Comparison of ENCODE assay signal across 15 mouse cellular contexts in genomic region chr11:117540609-117541008, GRCm38 (mm10). TPM values are rescaled to one million over a fixed set of nuclear protein-coding genes. Genes with fewer than 3 reads are reported as not detected.
DNase-seq lines count a peak whose midpoint lies in the region; ATAC-seq and TF ChIP-seq lines count a peak whose summit lies in the region.
"Had no signal": no experiment of that assay in that cellular context is flagged by ENCODE, and none has a peak within 500 bp of the region (broad histone marks: within the 10 kb centered on the region; RNA-seq: fewer than 3 reads in every experiment).

No protein-coding gene starts in this region.

- peaks cover 11% of the 10 kb centered on the region; the same call in 1 of the 2 replicates for H3K4me1 ChIP-seq in intestine, embryonic 14.5 days (replicated peaks; ENCODE audit: control insufficient read depth, insufficient read depth, low read length)
- H3K4me1 ChIP-seq in intestine, embryonic 16.5 days (ENCODE audit: control insufficient read depth, insufficient read depth, low read length) = peaks cover 8% of the 10 kb centered on the region; the same call in 1 of the 2 replicates
- peaks cover 29% of the 10 kb centered on the region for H3K4me1 ChIP-seq in forebrain, postnatal 0 days (ENCODE audit: insufficient read depth)
- peaks cover 21% of the 10 kb centered on the region for H3K4me1 ChIP-seq in limb, embryonic 13.5 days
- H3K4me1 ChIP-seq in neural tube, embryonic 15.5 days = peaks cover 49% of the 10 kb centered on the region

- no peaks in the 10 kb centered on the region for H3K9me3 ChIP-seq in intestine, embryonic 14.5 days (ENCODE audit: control insufficient read depth, low read length)
- H3K9me3 ChIP-seq in intestine, embryonic 16.5 days (ENCODE audit: control insufficient read depth, low read length) = no peaks in the 10 kb centered on the region
- no peaks in the 10 kb centered on the region for H3K9me3 ChIP-seq in forebrain, postnatal 0 days (ENCODE audit: low read length)
- no peaks in the 10 kb centered on the region for H3K9me3 ChIP-seq in limb, embryonic 13.5 days
- H3K9me3 ChIP-seq in neural tube, embryonic 15.5 days (replicated peaks) = no peaks in the 10 kb centered on the region
- H3K9me3 ChIP-seq: stomach, embryonic 15.5 days had no signal

- no peak; the same call in 1 of the 2 replicates for ATAC-seq in intestine, embryonic 14.5 days (replicated peaks; ENCODE audit: low FRiP score, low TSS enrichment, low read depth)
- ATAC-seq in intestine, embryonic 16.5 days = no peak
- ATAC-seq in forebrain, postnatal 0 days = peak; percentile 12
- no peak for ATAC-seq in limb, embryonic 13.5 days (ENCODE audit: low FRiP score, low read depth)
- ATAC-seq in neural tube, embryonic 15.5 days (ENCODE audit: low FRiP score) = 0 out of 2 replicates have a peak, but pooled peaks have one; percentile 30
- no peak for ATAC-seq in cerebellum, adult (ENCODE audit: insufficient number of reproducible peaks, low FRiP score, low TSS enrichment)

- no peak for TF ChIP-seq CTCF in forebrain, postnatal 0 days (IDR thresholded peaks at IDR 0.05; ENCODE audit: low read depth)

- H3K36me3 ChIP-seq in intestine, embryonic 14.5 days (ENCODE audit: control insufficient read depth, insufficient read depth, low read length) = no peaks in the 10 kb centered on the region
- H3K36me3 ChIP-seq in intestine, embryonic 16.5 days (ENCODE audit: control insufficient read depth, insufficient read depth, low read length) = no peaks in the 10 kb centered on the region
- no peaks in the 10 kb centered on the region for H3K36me3 ChIP-seq in forebrain, postnatal 0 days (ENCODE audit: insufficient read depth)
- H3K36me3 ChIP-seq in limb, embryonic 13.5 days = no peaks in the 10 kb centered on the region
- H3K36me3 ChIP-seq in neural tube, embryonic 15.5 days = no peaks in the 10 kb centered on the region
- H3K36me3 ChIP-seq: stomach, embryonic 15.5 days had no signal

- 0 out of 2 replicates have a peak overlapping the region, but pooled peaks have one; percentile 34 for H3K27ac ChIP-seq in intestine, embryonic 14.5 days (ENCODE audit: low read depth)
- no peak overlapping the region for H3K27ac ChIP-seq in intestine, embryonic 16.5 days (ENCODE audit: low read length)
- H3K27ac ChIP-seq in forebrain, postnatal 0 days (ENCODE audit: low read depth, low read length) = peak overlapping the region; percentile 68
- H3K27ac ChIP-seq in limb, embryonic 13.5 days = peak overlapping the region; percentile 39; the same call in 1 of the 2 replicates
- peak overlapping the region; percentile 81 for H3K27ac ChIP-seq in neural tube, embryonic 15.5 days (replicated peaks)
- H3K27ac ChIP-seq: stomach, embryonic 15.5 days had no signal

- H3K4me3 ChIP-seq in intestine, embryonic 14.5 days (ENCODE audit: low read depth, low read length) = no peak overlapping the region
- no peak overlapping the region for H3K4me3 ChIP-seq in intestine, embryonic 16.5 days (ENCODE audit: low read length)
- no peak overlapping the region for H3K4me3 ChIP-seq in forebrain, postnatal 0 days (ENCODE audit: low read depth, low read length)
- no peak overlapping the region for H3K4me3 ChIP-seq in limb, embryonic 13.5 days
- no peak overlapping the region for H3K4me3 ChIP-seq in neural tube, embryonic 15.5 days (replicated peaks)
- H3K4me3 ChIP-seq: erythroblast, embryonic 14.5 days; stomach, embryonic 15.5 days had no signal

- no peak overlapping the region for H3K9ac ChIP-seq in intestine, embryonic 14.5 days (ENCODE audit: low read length)
- no peak overlapping the region for H3K9ac ChIP-seq in intestine, embryonic 16.5 days (ENCODE audit: low read depth, low read length)
- no peak overlapping the region for H3K9ac ChIP-seq in forebrain, postnatal 0 days
- no peak overlapping the region for H3K9ac ChIP-seq in limb, embryonic 13.5 days
- no peak overlapping the region for H3K9ac ChIP-seq in neural tube, embryonic 15.5 days (replicated peaks)
- H3K9ac ChIP-seq: stomach, embryonic 15.5 days had no signal

- no peak overlapping the region for H3K4me2 ChIP-seq in intestine, embryonic 14.5 days (ENCODE audit: low read length)
- no peak overlapping the region for H3K4me2 ChIP-seq in intestine, embryonic 16.5 days (ENCODE audit: low read depth, low read length)
- 0 out of 2 replicates have a peak overlapping the region, but pooled peaks have one; percentile 0 for H3K4me2 ChIP-seq in forebrain, postnatal 0 days (ENCODE audit: low read depth)
- H3K4me2 ChIP-seq in limb, embryonic 13.5 days (replicated peaks) = no peak overlapping the region
- H3K4me2 ChIP-seq in neural tube, embryonic 15.5 days = peak overlapping the region; percentile 24; the same call in 1 of the 2 replicates
- H3K4me2 ChIP-seq: stomach, embryonic 15.5 days had no signal

- WGBS in intestine, embryonic 14.5 days = 60% methylated on average over 5 of the region's 5 CpGs
- 53% methylated on average over 5 of the region's 5 CpGs for WGBS in intestine, embryonic 16.5 days
- WGBS in forebrain, postnatal 0 days = 27% methylated on average over 5 of the region's 5 CpGs
- WGBS in limb, embryonic 13.5 days = 50% methylated on average over 5 of the region's 5 CpGs
- WGBS in neural tube, embryonic 15.5 days = 39% methylated on average over 5 of the region's 5 CpGs

- H3K27me3 ChIP-seq in intestine, embryonic 14.5 days (replicated peaks; ENCODE audit: control insufficient read depth, insufficient read depth, low read length) = no peaks in the 10 kb centered on the region
- no peaks in the 10 kb centered on the region for H3K27me3 ChIP-seq in intestine, embryonic 16.5 days (replicated peaks; ENCODE audit: control insufficient read depth, insufficient read depth, low read length)
- H3K27me3 ChIP-seq in forebrain, postnatal 0 days (ENCODE audit: insufficient read depth, low read length) = no peaks in the 10 kb centered on the region
- no peaks in the 10 kb centered on the region for H3K27me3 ChIP-seq in limb, embryonic 13.5 days
- H3K27me3 ChIP-seq in neural tube, embryonic 15.5 days (replicated peaks) = no peaks in the 10 kb centered on the region
- H3K27me3 ChIP-seq: stomach, embryonic 15.5 days had no signal

- DNase-seq in intestine, embryonic 14.5 days (ENCODE audit: low spot score) = no peak
- DNase-seq in forebrain, postnatal 0 days = no peak
- DNase-seq in layer of hippocampus, postnatal 25 days (ENCODE audit: extremely low spot score in 1 of 2, low spot score in 1 of 2) = no peak
- DNase-seq in layer of hippocampus, adult 11-12 months (ENCODE audit: low spot score) = no peak
- DNase-seq: gastrocnemius, postnatal 14 days had no signal

RNA-seq across cellular contexts. Expression of gene Gm11733, which starts 56.4 kb away (rescaled TPM):
- polyA plus RNA-seq in intestine, embryonic 14.5 days (2014; fragmentation: Nextera tagmentation; extraction: Ambion mirVana) = 0.12 TPM in 1 of 2 replicates, not detected in the other
- polyA plus RNA-seq in intestine, embryonic 16.5 days (2015; fragmentation: Nextera tagmentation; extraction: Ambion mirVana) = 0.05 TPM in 1 of 2 replicates, not detected in the other
- total RNA-seq in forebrain, postnatal 0 days (2014; rRNA removed) = 0.14 and 0.23 TPM in 2 replicates
- polyA plus RNA-seq in forebrain, postnatal 0 days (2015; fragmentation: Nextera tagmentation; extraction: Ambion mirVana) = 0.08 and 0.18 TPM in 2 replicates
- not detected in 2 replicates for polyA plus RNA-seq in limb, embryonic 13.5 days (2015; fragmentation: Nextera tagmentation; extraction: Ambion mirVana)
- 0.09 TPM in 1 of 2 replicates, not detected in the other for polyA plus RNA-seq in neural tube, embryonic 15.5 days (2015; fragmentation: Nextera tagmentation; extraction: Ambion mirVana)
- under 1 TPM; 0.12 to 0.26 TPM for total RNA-seq in layer of hippocampus, postnatal 25 days (2021)
- total RNA-seq: adrenal gland, postnatal 36 days; ES-E14; gastrocnemius, postnatal 14 days; liver, adult 2 months had no signal
- polyA plus RNA-seq: erythroblast, embryonic 14.5 days; liver, adult 2 months; lung, embryonic 16.5 days; stomach, embryonic 15.5 days had no signal

Comparison
In these comparisons a context has a peak if more than half of its experiments do, and no peak if none do; other contexts are left out.
1. ATAC-seq: peak in forebrain, postnatal 0 days (single experiment) and neural tube, embryonic 15.5 days (single experiment); none in intestine, embryonic 14.5 days (single experiment), intestine, embryonic 16.5 days (single experiment), limb, embryonic 13.5 days (single experiment) and cerebellum, adult (single experiment).
2. H3K4me2 ChIP-seq: peak in forebrain, postnatal 0 days (single experiment) and neural tube, embryonic 15.5 days (single experiment); none in intestine, embryonic 14.5 days (single experiment), intestine, embryonic 16.5 days (single experiment) and limb, embryonic 13.5 days (single experiment).